Mouse (Mus musculus) adrenal gland, postnatal 10 days (tissue): ENCODE results near the gene Ldb3. TPM values are rescaled to one million over a fixed set of nuclear protein-coding genes. Genes with fewer than 3 reads are reported as not detected.
A peak's percentile ranks its signal among the peaks of the same experiment; 100 is the strongest.

Experiments
- DNase-seq: peaks from one replicate; pipeline ENCODE4 v3.0.0; 2021; ENCODE audit warnings: mixed read lengths
- total RNA-seq, 2 experiments: library from RNA; stranded (reverse); gene quantifications; 2 replicates each; pipeline ENCODE4 v1.2.3; 2021

The Ldb3 gene
- total RNA-seq, 2 experiments from 2014 or later, result 26.5 to 94.8 TPM

DNA sequence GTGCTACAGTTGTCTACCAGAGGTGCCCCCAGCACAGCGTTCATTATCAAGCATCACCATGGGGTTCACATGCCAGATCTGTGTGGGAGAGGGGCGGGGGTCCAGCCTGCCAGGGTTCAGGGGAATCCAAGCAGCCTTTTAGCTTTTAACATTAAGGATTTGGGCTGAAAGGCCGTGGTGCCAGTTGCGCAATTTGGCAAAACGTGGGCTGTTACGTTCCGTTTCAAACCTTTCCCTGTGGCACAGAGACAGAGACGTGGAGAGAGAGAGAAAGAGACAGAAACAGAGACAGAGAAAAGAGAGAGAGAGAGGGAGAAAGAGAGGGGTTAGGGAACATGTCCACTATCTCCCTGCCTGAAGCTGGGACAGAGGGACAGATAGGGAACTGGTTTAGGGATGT, 26.8 kb downstream of the Ldb3 start:
- no peak for DNase-seq

GRCm38 (mm10) chr14:34558947-34559346, 29.5 kb downstream of the Ldb3 start:
- DNase-seq, result no peak

GRCm38 (mm10) chr14:34555211-34555610, 33.3 kb downstream of the Ldb3 start:
- no peak for DNase-seq

- peak; percentile 62 for DNase-seq
These were observed 34.4 kb downstream of the Ldb3 start for GRCm38 (mm10) chr14:34554047-34554446.

DNA sequence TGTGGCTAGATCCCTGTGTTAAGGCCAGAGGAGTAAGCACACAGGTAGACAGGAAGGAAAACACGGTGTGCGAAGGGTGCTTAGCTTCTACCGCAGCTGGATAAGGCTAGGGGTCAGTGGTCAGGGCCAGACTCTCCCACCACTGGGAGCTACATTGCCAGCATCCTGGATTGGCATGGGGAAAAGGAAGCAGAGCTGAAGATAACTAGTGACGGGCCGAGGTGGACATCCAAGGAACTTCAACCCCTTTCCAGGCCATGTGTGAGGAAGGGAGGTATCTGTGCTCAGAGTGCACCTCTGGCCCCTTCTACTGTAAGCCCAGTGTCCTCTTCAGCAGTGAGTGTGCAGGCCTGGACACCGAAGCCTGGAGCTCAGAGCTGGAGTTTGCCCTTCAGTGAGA, 35.0 kb downstream of the Ldb3 start:
- DNase-seq, result no peak

- DNase-seq, result no peak
These were observed 36.3 kb downstream of the Ldb3 start for GRCm38 (mm10) chr14:34552226-34552625.

- peak; percentile 91 for DNase-seq
These were observed 39.3 kb downstream of the Ldb3 start for GRCm38 (mm10) chr14:34549004-34549671.

DNA sequence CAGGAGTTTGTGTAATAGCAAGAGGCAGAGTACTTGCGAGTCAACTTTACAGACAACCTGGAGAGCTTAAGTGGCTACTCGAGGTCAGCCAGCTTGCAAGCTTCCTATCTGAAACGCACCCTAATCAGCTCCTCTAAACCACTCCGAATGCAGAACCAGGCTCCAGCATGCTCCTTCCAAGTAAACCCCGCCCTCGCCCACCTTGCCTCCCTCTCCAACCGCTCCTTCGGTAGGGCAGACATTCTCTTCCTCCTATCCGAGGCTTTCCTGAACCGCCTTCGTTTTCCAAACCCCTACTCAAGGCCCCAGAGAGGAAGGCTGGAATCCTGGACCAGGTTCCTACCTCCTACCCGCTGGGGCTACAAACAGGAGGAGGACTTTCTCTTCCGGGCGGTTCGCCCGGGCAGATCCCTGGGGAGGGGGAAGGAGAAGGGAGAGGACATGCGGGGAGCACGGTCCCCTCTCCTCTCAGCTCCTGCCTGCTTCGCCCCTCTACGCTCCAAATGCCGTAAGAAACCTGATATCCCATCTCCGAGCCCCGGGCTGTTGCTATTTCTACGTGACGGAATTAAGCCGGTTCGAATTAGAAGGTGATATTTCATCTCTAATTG, 40.0 kb downstream of the Ldb3 start:
- peak; percentile 77 for DNase-seq

DNA sequence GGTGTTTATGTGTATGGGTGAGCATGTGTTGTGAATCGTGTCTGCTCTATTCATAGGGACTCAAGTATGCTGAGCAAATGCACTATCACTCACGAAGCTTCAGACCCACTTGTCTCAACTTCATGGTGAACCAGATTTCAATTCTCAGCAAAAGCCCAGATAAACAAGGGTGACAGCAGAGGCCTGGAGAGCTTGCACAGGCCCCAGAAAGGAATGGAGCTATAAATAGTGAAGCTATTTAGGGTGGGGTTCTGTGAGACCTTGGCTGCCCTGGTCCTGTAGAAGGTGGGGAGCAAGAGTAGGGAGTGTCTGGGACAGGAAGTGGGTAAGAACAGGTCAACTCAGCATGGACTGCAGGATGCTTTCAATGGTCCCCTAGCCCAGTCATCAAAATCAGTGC, 43.9 kb downstream of the Ldb3 start:
- no peak for DNase-seq

- no peak for DNase-seq
These were observed 44.5 kb downstream of the Ldb3 start for GRCm38 (mm10) chr14:34544001-34544400.

GRCm38 (mm10) chr14:34543596-34543995, 44.9 kb downstream of the Ldb3 start:
- DNase-seq, result no peak

DNA sequence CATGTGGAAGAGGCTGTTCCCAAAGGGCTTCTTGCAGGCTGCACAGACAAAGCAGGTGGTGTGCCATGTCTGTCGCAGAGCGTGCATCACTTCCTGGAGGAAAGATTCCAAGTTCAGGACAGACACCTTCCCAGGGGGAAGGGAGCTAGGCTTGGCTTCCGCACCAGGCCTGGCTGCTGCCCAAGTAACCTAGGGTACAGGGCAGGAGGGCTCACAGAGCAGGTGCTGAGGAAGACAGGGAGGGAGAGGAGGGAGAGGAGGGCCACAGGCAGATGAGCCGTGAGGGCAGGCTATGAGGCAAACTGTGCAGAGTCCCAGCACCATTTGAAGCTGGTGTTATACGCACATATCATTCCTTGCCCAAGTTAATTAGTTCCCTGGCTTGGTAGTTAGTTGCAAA, 46.6 kb downstream of the Ldb3 start:
- DNase-seq, result no peak

GRCm38 (mm10) chr14:34540685-34541162, 47.8 kb downstream of the Ldb3 start:
- DNase-seq, result peak; percentile 66

DNA sequence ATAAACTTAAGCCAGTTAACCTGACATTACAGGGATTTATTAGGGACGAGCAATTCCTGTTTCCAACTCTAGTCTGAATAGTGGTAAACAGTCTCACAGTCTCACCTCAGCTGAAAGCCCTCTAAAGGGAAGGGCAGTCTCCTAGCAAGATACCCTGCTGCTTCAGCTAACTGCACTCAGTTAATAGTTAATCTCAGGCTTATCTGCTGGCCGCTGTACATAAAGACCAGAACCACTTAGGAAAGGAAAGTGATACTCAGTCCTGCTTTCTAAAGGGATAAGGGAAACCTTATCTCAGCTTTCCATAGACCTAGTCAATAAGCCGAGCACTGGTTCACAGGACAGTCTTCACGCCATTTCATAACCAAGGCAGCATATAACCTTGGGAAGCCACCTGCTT, 52.6 kb downstream of the Ldb3 start:
- no peak for DNase-seq

GRCm38 (mm10) chr14:34533537-34533936, 54.9 kb downstream of the Ldb3 start:
- no peak for DNase-seq

DNA sequence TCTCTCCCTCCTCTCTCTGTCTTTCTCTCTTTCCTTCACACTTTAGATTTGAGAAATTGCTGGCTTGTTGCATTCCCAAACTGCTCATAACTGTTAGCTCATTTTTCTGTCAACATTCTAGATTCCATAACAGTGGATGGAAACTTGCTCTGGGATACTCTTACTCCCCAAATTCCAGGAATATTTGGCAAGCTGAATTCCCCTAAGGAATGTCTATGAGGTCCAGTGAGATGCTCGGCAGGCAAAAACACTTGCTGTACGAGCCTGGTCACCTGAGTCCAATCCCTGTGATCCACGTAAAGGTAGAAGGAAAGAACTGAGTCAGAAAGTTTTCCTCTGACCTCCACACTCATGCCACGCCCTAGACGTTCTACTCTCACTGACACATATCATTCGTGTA, 55.9 kb downstream of the Ldb3 start:
- no peak for DNase-seq

- DNase-seq, result no peak
These were observed 59.7 kb downstream of the Ldb3 start for GRCm38 (mm10) chr14:34528804-34529203.

DNA sequence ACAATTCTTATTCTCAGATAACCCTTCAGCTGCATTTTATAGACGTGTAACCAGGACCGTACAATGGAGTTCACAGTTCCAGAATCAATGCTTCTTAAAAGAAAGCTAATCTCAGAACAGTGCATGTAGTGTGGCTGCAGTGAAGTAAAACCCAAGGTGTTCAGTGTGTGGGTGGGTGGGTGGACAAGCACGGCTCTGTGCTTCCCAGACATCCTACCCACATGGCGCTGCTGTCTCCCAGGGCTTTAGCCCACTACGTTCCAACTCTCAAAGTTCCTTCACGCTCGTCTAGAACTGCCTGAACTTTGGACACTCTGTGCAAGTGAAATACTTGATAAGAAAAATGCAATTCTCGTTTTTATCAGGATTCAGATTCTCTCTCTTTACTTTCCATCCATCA, 65.8 kb downstream of the Ldb3 start, which contains the start of gene 9230112D13Rik:
9230112D13Rik (minus strand) TSS at position 101 of the 400 bp plus-strand sequence.
- no peak for DNase-seq

GRCm38 (mm10) chr14:34517959-34518544, 70.4 kb downstream of the Ldb3 start:
- DNase-seq, result no peak

DNA sequence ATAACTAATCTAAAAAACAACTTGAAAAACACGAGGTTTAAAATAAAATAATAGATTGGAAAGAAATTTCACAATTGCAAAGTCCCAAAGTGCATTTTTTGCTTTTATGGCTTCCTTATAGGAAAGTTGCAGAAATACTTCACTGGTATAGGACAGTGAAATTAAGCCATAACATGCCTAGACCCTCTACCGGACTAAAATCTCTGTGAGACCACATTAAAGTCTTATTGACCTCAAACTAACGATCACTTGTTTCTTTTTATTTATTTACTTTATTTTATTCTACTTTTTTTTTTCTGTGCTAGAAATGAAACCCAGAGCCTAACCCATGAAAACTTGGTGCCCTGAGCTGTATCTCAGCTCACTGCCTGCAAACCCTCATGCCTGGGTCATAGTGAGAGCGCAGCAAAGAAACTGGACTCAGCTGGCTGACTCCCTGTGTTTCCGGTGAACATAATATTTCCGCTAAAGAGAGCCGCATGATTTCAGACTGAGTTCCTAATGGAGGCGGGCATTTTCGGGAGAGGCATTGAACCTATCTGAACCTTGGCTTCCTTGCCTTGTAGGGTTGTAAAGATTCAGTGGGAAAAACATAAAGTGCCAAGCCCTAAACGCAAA, 71.4 kb downstream of the Ldb3 start:
- DNase-seq, result no peak

GRCm38 (mm10) chr14:34515860-34516259, 72.6 kb downstream of the Ldb3 start:
- no peak for DNase-seq

DNA sequence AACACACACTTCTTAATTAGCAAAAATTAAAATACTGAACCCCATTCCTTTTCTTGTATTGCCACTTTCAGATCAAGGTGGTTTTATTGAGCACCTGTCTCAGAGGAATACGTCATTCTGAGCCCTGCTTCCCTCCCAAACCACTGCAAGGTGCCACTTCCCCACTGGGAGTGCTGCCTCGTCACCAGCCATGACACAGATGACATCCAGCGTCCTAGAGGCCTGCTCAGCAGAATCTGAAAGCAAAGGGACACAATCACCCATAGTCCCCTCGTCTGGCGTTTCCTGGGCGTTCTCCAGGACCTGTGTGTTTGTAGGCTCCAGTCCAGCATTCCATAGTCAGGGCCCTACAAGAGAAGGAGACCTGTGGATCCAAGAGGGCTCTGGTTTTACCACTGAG, 74.4 kb downstream of the Ldb3 start:
- DNase-seq, result peak; percentile 56

DNA sequence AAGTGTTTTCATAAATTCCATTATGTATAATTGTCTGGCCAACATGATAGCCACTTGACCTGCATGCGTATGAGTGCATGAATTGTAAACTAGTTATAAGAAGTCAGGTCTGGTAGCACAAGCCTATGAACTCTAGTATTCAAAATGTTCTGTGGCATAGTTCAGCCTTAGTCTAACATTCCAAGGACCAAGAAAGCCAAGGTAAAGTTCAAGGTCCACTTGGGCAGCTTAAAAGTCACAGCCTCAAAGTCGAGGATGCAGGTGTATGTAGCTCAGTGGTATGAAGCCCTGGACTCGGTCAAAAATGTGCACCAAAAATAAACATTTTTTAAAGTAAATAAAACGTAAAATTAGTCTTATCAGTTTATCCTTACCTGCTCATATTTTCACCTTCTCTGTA, 75.9 kb downstream of the Ldb3 start:
- no peak for DNase-seq
